Mouse (Mus musculus): Measurements from ENCODE around the gene Ift81. TPM values are rescaled to one million over a fixed set of nuclear protein-coding genes. Genes with fewer than 3 reads are reported as not detected.
A peak's percentile ranks its signal among the peaks of the same experiment; 100 is the strongest.

Ift81 gene
- polyA plus RNA-seq, 1 experiment from 2014 or later: 61.9 TPM

DNA sequence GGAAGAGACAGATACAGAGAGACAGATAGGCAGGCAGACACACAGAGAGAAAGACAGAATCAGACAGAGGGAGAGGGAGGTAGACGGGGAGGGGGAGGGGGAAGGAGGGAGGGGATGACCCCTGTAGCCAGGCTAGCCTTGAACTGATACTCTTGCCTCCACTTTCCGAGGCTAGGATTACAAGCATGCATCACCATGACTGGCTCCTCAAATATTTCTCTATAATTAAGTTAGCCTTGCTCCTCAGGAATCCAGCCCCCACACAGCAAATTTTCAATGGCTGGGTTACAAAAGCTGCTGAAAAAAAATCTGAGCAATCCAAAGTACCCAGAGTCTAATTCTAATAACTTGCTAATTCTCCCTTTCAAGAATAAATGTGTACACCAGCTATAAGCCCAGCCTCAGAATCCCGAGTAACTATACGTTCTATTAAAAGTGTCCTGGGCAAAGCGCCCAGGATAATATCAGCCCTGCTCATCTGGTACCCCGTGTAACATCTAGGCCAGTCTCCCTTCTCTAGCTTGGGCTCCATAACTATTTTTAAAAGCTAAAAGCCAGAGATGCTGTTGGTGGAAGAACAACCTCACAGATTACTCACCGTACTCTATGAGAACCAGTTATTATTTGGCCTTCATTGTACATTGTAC is 37.5 kb downstream of the Ift81 start:
- ATAC-seq (ENCODE audit: low FRiP score) (no peak), DNase-seq (ENCODE audit: low spot score) (no peak)
- Histone ChIP-seq H3K27me3 (ENCODE audit: control insufficient read depth, insufficient read depth, low read length) (no peaks in the 10 kb centered on the region), H3K9ac (no peak overlapping the region), H3K27ac (no peak overlapping the region), H3K4me1 (replicated peaks; ENCODE audit: control insufficient read depth, insufficient read depth, low read length) (no peaks in the 10 kb centered on the region), H3K4me2 (replicated peaks) (no peak overlapping the region), H3K4me3 (replicated peaks; ENCODE audit: low read length) (no peak overlapping the region), H3K9me3 (ENCODE audit: control insufficient read depth, low read length) (0 out of 2 replicates have a peak, but pooled peaks cover 4% of the 10 kb centered on the region), H3K36me3 (replicated peaks; ENCODE audit: control insufficient read depth, insufficient read depth) (peaks cover 34% of the 10 kb centered on the region)
- 75% methylated on average over 7 of the region's 7 CpGs for WGBS

DNA sequence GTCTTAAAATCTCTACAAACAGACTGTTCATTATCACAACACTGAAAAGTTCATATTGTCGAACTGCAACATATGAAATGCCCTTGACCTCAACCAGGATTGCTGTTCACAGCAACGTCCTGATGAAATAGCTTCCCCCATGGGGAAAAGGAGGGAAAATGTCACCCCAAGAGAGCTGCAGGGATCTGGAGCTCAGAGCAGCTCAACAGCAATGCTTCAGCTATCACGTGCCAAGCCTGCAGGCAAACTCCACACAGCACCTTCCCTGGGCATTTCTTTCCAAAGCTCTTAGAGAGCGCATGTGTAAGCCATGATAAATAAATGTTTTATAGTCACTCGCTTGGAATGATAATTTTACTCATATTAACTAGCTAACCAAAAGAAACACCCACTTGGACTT is 42.3 kb downstream of the Ift81 start:
- no peak overlapping the region for H3K9ac ChIP-seq
- H3K27me3 ChIP-seq (ENCODE audit: control insufficient read depth, insufficient read depth, low read length): no peaks in the 10 kb centered on the region
- H3K9me3 ChIP-seq (ENCODE audit: control insufficient read depth, low read length): no peaks in the 10 kb centered on the region
- no peak overlapping the region for H3K27ac ChIP-seq
- H3K4me1 ChIP-seq (replicated peaks; ENCODE audit: control insufficient read depth, insufficient read depth, low read length): no peaks in the 10 kb centered on the region
- H3K4me2 ChIP-seq (replicated peaks): no peak overlapping the region
- peaks cover 28% of the 10 kb centered on the region for H3K36me3 ChIP-seq (replicated peaks; ENCODE audit: control insufficient read depth, insufficient read depth)
- no peak for DNase-seq (ENCODE audit: low spot score)
- no peak for ATAC-seq (ENCODE audit: low FRiP score)
- 81% methylated on average over 5 of the region's 5 CpGs for WGBS
- H3K4me3 ChIP-seq (replicated peaks; ENCODE audit: low read length): no peak overlapping the region

DNA sequence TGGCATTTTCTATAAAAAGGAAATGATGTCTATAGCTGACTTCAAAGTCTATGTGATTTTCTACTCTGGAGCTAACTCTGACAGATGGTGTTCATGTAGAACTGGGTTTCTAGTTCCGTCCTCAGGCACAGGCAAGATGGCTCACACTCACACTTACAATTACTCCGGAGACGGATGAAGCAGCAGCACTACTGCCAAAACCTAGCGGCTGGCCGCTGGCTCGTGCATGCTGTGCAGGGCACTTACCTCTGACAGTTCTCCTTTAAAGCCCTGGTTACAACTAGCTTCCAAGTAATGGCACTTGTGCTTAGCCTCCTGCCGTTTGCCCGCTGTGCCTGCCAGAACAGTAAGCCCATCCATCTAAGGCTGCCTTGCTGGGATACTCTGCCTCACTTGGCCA is 47.7 kb downstream of the Ift81 start:
- Histone ChIP-seq H3K4me1 (replicated peaks; ENCODE audit: control insufficient read depth, insufficient read depth, low read length) (no peaks in the 10 kb centered on the region), H3K27me3 (ENCODE audit: control insufficient read depth, insufficient read depth, low read length) (no peaks in the 10 kb centered on the region), H3K9me3 (ENCODE audit: control insufficient read depth, low read length) (no peaks in the 10 kb centered on the region), H3K36me3 (replicated peaks; ENCODE audit: control insufficient read depth, insufficient read depth) (peaks cover 53% of the 10 kb centered on the region), H3K4me2 (replicated peaks) (no peak overlapping the region), H3K27ac (0 out of 2 replicates have a peak overlapping the region, but pooled peaks have one; percentile 26), H3K9ac (no peak overlapping the region), H3K4me3 (replicated peaks; ENCODE audit: low read length) (no peak overlapping the region)
- 55% methylated on average over 8 of the region's 8 CpGs for WGBS
- peak; percentile 48 for DNase-seq (ENCODE audit: low spot score)
- ATAC-seq (ENCODE audit: low FRiP score): peak; percentile 55

DNA sequence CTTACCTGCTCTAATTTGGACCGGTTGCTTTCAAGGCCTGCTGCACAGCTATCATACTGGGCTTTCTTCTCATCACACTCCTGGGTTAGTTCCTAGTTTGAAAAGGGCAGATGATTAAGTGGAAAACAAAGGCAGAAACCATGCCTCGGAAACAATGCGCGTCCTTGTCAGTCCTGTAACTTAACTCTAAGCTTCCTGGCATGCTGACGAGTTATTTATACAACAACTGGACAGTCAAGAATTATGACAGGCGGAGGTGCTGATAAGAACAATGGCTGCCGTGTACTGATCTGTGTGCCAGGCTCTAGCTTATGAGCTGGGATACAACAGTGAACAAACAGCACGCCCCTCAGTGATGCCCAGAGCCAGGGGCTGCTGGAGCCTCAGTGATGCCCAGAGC is 53.7 kb downstream of the Ift81 start:
- Histone ChIP-seq H3K9me3 (ENCODE audit: control insufficient read depth, low read length) (no peaks in the 10 kb centered on the region), H3K27ac (no peak overlapping the region), H3K4me1 (replicated peaks; ENCODE audit: control insufficient read depth, insufficient read depth, low read length) (no peaks in the 10 kb centered on the region), H3K9ac (no peak overlapping the region), H3K4me2 (replicated peaks) (no peak overlapping the region), H3K36me3 (replicated peaks; ENCODE audit: control insufficient read depth, insufficient read depth) (peaks cover 58% of the 10 kb centered on the region), H3K4me3 (replicated peaks; ENCODE audit: low read length) (no peak overlapping the region), H3K27me3 (ENCODE audit: control insufficient read depth, insufficient read depth, low read length) (no peaks in the 10 kb centered on the region)
- WGBS: 85% methylated on average over 8 of the region's 8 CpGs
- ATAC-seq (ENCODE audit: low FRiP score) (no peak), DNase-seq (ENCODE audit: low spot score) (no peak)

DNA sequence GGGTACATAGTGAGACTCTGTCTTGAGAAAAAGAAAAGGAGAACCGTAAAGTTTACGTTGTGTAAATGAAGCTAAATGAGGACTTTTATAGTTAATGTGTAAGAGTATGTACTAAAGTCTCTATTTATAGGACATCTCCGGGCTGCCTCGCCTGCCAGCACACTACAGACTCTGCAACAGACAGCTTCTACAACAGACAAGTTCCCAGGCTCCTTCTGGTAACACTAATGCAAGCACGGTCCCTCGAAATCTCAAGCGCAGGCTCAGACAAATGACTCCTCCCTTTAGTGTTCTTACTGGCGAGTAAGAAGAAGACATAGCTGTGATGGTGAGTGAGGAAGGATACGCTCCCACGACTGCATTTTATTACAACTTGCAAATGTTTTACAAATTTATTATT is 56.2 kb downstream of the Ift81 start:
- Histone ChIP-seq H3K4me3 (replicated peaks; ENCODE audit: low read length) (no peak overlapping the region), H3K9ac (no peak overlapping the region), H3K27ac (no peak overlapping the region), H3K4me1 (replicated peaks; ENCODE audit: control insufficient read depth, insufficient read depth, low read length) (no peaks in the 10 kb centered on the region), H3K4me2 (replicated peaks) (no peak overlapping the region), H3K9me3 (ENCODE audit: control insufficient read depth, low read length) (no peaks in the 10 kb centered on the region), H3K36me3 (replicated peaks; ENCODE audit: control insufficient read depth, insufficient read depth) (peaks cover 43% of the 10 kb centered on the region), H3K27me3 (ENCODE audit: control insufficient read depth, insufficient read depth, low read length) (no peaks in the 10 kb centered on the region)
- DNase-seq (ENCODE audit: low spot score) (no peak), ATAC-seq (ENCODE audit: low FRiP score) (no peak)
- 92% methylated on average over 10 of the region's 10 CpGs for WGBS

DNA sequence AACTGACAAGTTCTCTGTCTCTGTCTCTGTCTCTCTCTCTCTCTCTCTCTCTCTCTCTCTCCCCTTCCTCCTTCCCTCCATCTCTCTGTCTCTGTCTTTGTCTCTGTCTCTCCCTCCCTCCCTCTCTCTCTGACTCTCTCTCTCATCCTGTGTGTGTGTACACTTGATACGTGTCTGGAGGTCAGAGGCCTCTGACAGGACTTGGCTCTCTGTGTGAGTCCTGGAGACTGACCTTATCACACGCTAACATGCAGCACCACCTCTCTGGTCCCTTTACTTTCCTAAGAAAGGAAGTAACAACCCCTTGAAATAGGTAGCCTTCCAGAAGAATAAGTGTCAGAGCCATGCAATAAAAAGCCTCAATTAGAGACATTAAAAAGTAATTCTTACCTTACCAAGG is 59.2 kb downstream of the Ift81 start:
- Histone ChIP-seq H3K27ac (no peak overlapping the region), H3K4me3 (replicated peaks; ENCODE audit: low read length) (no peak overlapping the region), H3K36me3 (replicated peaks; ENCODE audit: control insufficient read depth, insufficient read depth) (peaks cover 41% of the 10 kb centered on the region), H3K4me1 (replicated peaks; ENCODE audit: control insufficient read depth, insufficient read depth, low read length) (no peaks in the 10 kb centered on the region), H3K4me2 (replicated peaks) (no peak overlapping the region), H3K9ac (no peak overlapping the region), H3K9me3 (ENCODE audit: control insufficient read depth, low read length) (no peaks in the 10 kb centered on the region), H3K27me3 (ENCODE audit: control insufficient read depth, insufficient read depth, low read length) (no peaks in the 10 kb centered on the region)
- WGBS: 70% methylated on average over 2 of the region's 2 CpGs
- ATAC-seq (ENCODE audit: low FRiP score): no peak
- no peak for DNase-seq (ENCODE audit: low spot score)

DNA sequence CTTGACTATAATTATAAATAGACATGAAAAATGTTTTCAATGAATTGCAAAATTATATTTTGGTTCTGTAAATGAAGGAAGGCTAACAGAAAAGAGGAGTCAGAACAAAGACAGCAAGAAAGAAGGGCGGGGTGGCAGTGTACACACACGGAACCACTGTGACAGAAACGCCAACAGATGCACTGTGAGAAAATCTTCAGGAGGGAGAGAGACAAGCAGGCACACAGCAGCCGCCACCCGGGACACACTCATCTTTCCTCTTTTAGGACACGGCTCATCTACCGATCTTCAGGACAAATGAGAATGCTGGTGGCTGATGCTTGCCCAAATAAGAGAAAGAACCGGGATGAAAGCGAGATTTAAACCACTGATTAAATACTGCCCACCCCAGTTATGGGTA is 61.7 kb downstream of the Ift81 start:
- no peaks in the 10 kb centered on the region for H3K9me3 ChIP-seq (ENCODE audit: control insufficient read depth, low read length)
- no peak for ATAC-seq (ENCODE audit: low FRiP score)

DNA sequence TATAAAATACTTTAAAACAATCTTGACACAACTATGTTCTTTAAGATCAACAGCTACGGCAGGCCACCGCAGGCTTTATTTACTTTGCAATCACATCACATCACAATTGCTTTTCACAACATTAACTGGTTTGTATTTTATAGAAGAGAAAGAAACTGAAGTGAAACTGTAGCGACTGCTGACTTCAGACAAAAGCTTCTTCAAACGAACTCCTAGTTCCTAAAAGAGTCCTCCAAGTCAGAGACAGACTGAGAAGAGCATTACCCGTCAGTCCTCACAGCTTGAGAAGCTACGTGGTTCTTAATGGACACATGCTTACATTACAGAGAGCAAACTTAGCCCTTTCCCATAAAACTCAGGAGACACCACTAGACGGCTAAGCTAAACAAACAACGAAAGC is 63.9 kb downstream of the Ift81 start:
- H3K9me3 ChIP-seq (ENCODE audit: control insufficient read depth, low read length): no peaks in the 10 kb centered on the region
- no peak overlapping the region for H3K27ac ChIP-seq
- H3K4me1 ChIP-seq (replicated peaks; ENCODE audit: control insufficient read depth, insufficient read depth, low read length): no peaks in the 10 kb centered on the region
- no peak overlapping the region for H3K4me3 ChIP-seq (replicated peaks; ENCODE audit: low read length)
- no peak overlapping the region for H3K9ac ChIP-seq
- DNase-seq (ENCODE audit: low spot score) (no peak), ATAC-seq (ENCODE audit: low FRiP score) (no peak)
- no peak overlapping the region for H3K4me2 ChIP-seq (replicated peaks)
- WGBS: 67% methylated on average over 8 of the region's 8 CpGs
- H3K27me3 ChIP-seq (ENCODE audit: control insufficient read depth, insufficient read depth, low read length): no peaks in the 10 kb centered on the region
- H3K36me3 ChIP-seq (replicated peaks; ENCODE audit: control insufficient read depth, insufficient read depth): peaks cover 11% of the 10 kb centered on the region; the same call in 1 of the 2 replicates

More for the DNA sequence above, 61.7 kb downstream of the Ift81 start:
- no peak overlapping the region for H3K9ac ChIP-seq
- H3K27ac ChIP-seq: no peak overlapping the region
- no peaks in the 10 kb centered on the region for H3K4me1 ChIP-seq (replicated peaks; ENCODE audit: control insufficient read depth, insufficient read depth, low read length)
- H3K4me3 ChIP-seq (replicated peaks; ENCODE audit: low read length): no peak overlapping the region
- no peak overlapping the region for H3K4me2 ChIP-seq (replicated peaks)
- H3K36me3 ChIP-seq (replicated peaks; ENCODE audit: control insufficient read depth, insufficient read depth): peaks cover 16% of the 10 kb centered on the region
- 81% methylated on average over 9 of the region's 9 CpGs for WGBS
- H3K27me3 ChIP-seq (ENCODE audit: control insufficient read depth, insufficient read depth, low read length): no peaks in the 10 kb centered on the region
- no peak for DNase-seq (ENCODE audit: low spot score)

DNA sequence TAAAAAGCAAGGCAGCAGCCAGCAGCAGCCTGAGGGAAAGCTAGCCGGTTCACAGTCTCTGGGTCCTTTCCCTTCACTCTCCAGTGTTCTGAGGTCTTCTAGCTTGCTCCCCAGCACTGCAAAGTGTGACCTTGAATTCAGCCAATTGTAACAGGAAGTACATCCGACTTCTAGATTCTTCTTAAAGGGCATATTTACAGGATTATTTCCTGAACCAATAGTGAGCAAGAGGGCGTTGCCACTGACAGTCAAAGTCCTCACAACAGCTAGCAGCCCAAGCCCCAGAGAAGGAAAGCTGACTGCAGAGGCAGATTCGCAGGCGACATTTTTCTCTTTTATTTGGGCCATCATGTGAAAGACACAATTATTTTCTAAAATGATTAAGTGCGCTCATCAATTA is 65.6 kb downstream of the Ift81 start:
- no peak for DNase-seq (ENCODE audit: low spot score)
- WGBS: 79% methylated on average over 6 of the region's 6 CpGs

DNA sequence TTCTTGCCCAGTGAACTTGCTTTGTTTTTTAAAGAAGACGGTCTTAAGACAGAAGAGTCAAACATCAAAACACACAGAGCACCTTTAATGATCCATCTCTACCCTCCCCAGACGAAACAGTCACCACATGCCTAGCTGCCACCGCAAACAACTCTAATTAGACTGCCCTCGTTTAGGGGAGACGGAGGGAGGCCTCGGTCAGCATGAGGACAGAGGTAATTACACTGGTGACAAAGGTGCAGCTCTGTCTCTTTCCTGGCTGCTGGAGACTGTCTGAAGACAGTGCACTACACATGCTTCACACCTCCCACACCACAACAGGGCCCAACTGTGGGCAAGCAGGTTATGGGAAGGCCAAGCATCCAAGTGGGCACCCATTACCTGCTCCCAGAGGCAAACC is 66.5 kb downstream of the Ift81 start:
- Histone ChIP-seq H3K9ac (no peak overlapping the region), H3K4me2 (replicated peaks) (no peak overlapping the region), H3K9me3 (ENCODE audit: control insufficient read depth, low read length) (no peaks in the 10 kb centered on the region), H3K4me3 (replicated peaks; ENCODE audit: low read length) (no peak overlapping the region), H3K27ac (no peak overlapping the region), H3K27me3 (ENCODE audit: control insufficient read depth, insufficient read depth, low read length) (no peaks in the 10 kb centered on the region), H3K4me1 (replicated peaks; ENCODE audit: control insufficient read depth, insufficient read depth, low read length) (no peaks in the 10 kb centered on the region), H3K36me3 (replicated peaks; ENCODE audit: control insufficient read depth, insufficient read depth) (0 out of 2 replicates have a peak, but pooled peaks cover 5% of the 10 kb centered on the region)
- DNase-seq (ENCODE audit: low spot score) (no peak), ATAC-seq (ENCODE audit: low FRiP score) (no peak)
- 75% methylated on average over 6 of the region's 6 CpGs for WGBS

More for the DNA sequence above, 65.6 kb downstream of the Ift81 start:
- Histone ChIP-seq H3K36me3 (replicated peaks; ENCODE audit: control insufficient read depth, insufficient read depth) (0 out of 2 replicates have a peak, but pooled peaks cover 5% of the 10 kb centered on the region), H3K4me2 (replicated peaks) (no peak overlapping the region), H3K9me3 (ENCODE audit: control insufficient read depth, low read length) (no peaks in the 10 kb centered on the region), H3K27me3 (ENCODE audit: control insufficient read depth, insufficient read depth, low read length) (no peaks in the 10 kb centered on the region), H3K9ac (no peak overlapping the region), H3K4me1 (replicated peaks; ENCODE audit: control insufficient read depth, insufficient read depth, low read length) (no peaks in the 10 kb centered on the region), H3K4me3 (replicated peaks; ENCODE audit: low read length) (no peak overlapping the region), H3K27ac (no peak overlapping the region)
- ATAC-seq (ENCODE audit: low FRiP score): no peak

Data from hindbrain, embryonic 14.5 days (tissue).